21 mouse cellular contexts compared by ENCODE assay signal in genomic region chr10:115125550-115125949, GRCm38 (mm10). TPM values are rescaled to one million over a fixed set of nuclear protein-coding genes. Genes with fewer than 3 reads are reported as not detected.
DNase-seq lines count a peak whose midpoint lies in the region; ATAC-seq and TF ChIP-seq lines count a peak whose summit lies in the region.
"Had no signal": no experiment of that assay in that cellular context is flagged by ENCODE, and none has a peak within 500 bp of the region (broad histone marks: within the 10 kb centered on the region; RNA-seq: fewer than 3 reads in every experiment).

No protein-coding gene starts in this region.

- 51% methylated on average over 5 of the region's 5 CpGs for WGBS in hindbrain, embryonic 14.5 days
- 41% methylated on average over 5 of the region's 5 CpGs for WGBS in hindbrain, postnatal 0 days
- 34% methylated on average over 5 of the region's 5 CpGs for WGBS in neural tube, embryonic 13.5 days

- H3K4me1 ChIP-seq in hindbrain, embryonic 14.5 days (replicated peaks; ENCODE audit: control insufficient read depth, insufficient read depth, low read length) = no peaks in the 10 kb centered on the region
- H3K4me1 ChIP-seq in hindbrain, postnatal 0 days (ENCODE audit: insufficient read depth, low read length) = no peaks in the 10 kb centered on the region
- H3K4me1 ChIP-seq in neural tube, embryonic 13.5 days (replicated peaks) = peaks cover 14% of the 10 kb centered on the region

- TF ChIP-seq CTCF in hindbrain, postnatal 0 days (IDR thresholded peaks at IDR 0.05; ENCODE audit: low read depth) = no peak

- H3K27me3 ChIP-seq in hindbrain, embryonic 14.5 days (ENCODE audit: control insufficient read depth, insufficient read depth, low read length) = no peaks in the 10 kb centered on the region
- no peaks in the 10 kb centered on the region for H3K27me3 ChIP-seq in hindbrain, postnatal 0 days (ENCODE audit: insufficient read depth, low read length)
- no peaks in the 10 kb centered on the region for H3K27me3 ChIP-seq in neural tube, embryonic 13.5 days
- H3K27me3 ChIP-seq: limb, embryonic 13.5 days had no signal

- H3K36me3 ChIP-seq in hindbrain, embryonic 14.5 days (replicated peaks; ENCODE audit: control insufficient read depth, insufficient read depth) = no peaks in the 10 kb centered on the region
- no peaks in the 10 kb centered on the region for H3K36me3 ChIP-seq in hindbrain, postnatal 0 days (ENCODE audit: insufficient read depth, low read length)
- no peaks in the 10 kb centered on the region for H3K36me3 ChIP-seq in neural tube, embryonic 13.5 days
- H3K36me3 ChIP-seq: G1E; limb, embryonic 13.5 days had no signal

- peak; percentile 4 for DNase-seq in embryo, embryonic 10.5 days (ENCODE audit: low spot score)
- no peak for DNase-seq in embryo, embryonic 10 days (ENCODE audit: low spot score)
- no peak for DNase-seq in hindbrain, embryonic 14.5 days (ENCODE audit: low spot score)
- no peak for DNase-seq in hindbrain, postnatal 0 days (ENCODE audit: low spot score)
- DNase-seq in neural tube, embryonic 10.5 days (ENCODE audit: extremely low spot score, low spot score) = no peak
- DNase-seq in right cerebral cortex, postnatal 25 days = no peak
- DNase-seq in frontal cortex, postnatal 14 days (ENCODE audit: low spot score in 2 of 2) = no peak
- DNase-seq: cerebellum, adult 18-20 months; gastrocnemius, postnatal 14 days; heart, postnatal 4 days; kidney, adult 8-10 months; kidney, postnatal 4 days; lung, postnatal 4 days; right cerebral cortex, postnatal 4 days; thymus, postnatal 14 days had no signal

- ATAC-seq in hindbrain, embryonic 14.5 days (ENCODE audit: low FRiP score) = no peak
- no peak for ATAC-seq in hindbrain, postnatal 0 days
- ATAC-seq in neural tube, embryonic 13.5 days (ENCODE audit: low read depth) = no peak
- ATAC-seq: CD4-positive, CD25-positive, alpha-beta regulatory T cell, adult 4 months had no signal

- no peak overlapping the region for H3K9ac ChIP-seq in hindbrain, embryonic 14.5 days
- no peak overlapping the region for H3K9ac ChIP-seq in hindbrain, postnatal 0 days (replicated peaks; ENCODE audit: low read length)
- H3K9ac ChIP-seq in neural tube, embryonic 13.5 days = no peak overlapping the region
- H3K9ac ChIP-seq: limb, embryonic 13.5 days; liver, embryonic 14.5 days had no signal

- H3K4me2 ChIP-seq in hindbrain, embryonic 14.5 days (replicated peaks) = peak overlapping the region; percentile 12
- H3K4me2 ChIP-seq in hindbrain, postnatal 0 days (ENCODE audit: low read depth, low read length) = no peak overlapping the region
- peak overlapping the region; percentile 21 for H3K4me2 ChIP-seq in neural tube, embryonic 13.5 days
- H3K4me2 ChIP-seq: limb, embryonic 13.5 days had no signal

- no peak overlapping the region for H3K4me3 ChIP-seq in hindbrain, embryonic 14.5 days (replicated peaks; ENCODE audit: low read length)
- no peak overlapping the region for H3K4me3 ChIP-seq in hindbrain, postnatal 0 days (ENCODE audit: low read length)
- H3K4me3 ChIP-seq in neural tube, embryonic 13.5 days = no peak overlapping the region
- H3K4me3 ChIP-seq: limb, embryonic 13.5 days had no signal

- H3K9me3 ChIP-seq in hindbrain, embryonic 14.5 days (ENCODE audit: control insufficient read depth, low read length) = no peaks in the 10 kb centered on the region
- H3K9me3 ChIP-seq in hindbrain, postnatal 0 days (ENCODE audit: low read length) = no peaks in the 10 kb centered on the region
- H3K9me3 ChIP-seq in neural tube, embryonic 13.5 days = no peaks in the 10 kb centered on the region
- H3K9me3 ChIP-seq: limb, embryonic 13.5 days had no signal

- no peak overlapping the region for H3K27ac ChIP-seq in hindbrain, embryonic 14.5 days
- no peak overlapping the region for H3K27ac ChIP-seq in hindbrain, postnatal 0 days
- peak overlapping the region; percentile 0; the same call in 1 of the 2 replicates for H3K27ac ChIP-seq in neural tube, embryonic 13.5 days (replicated peaks)
- H3K27ac ChIP-seq: limb, embryonic 13.5 days; liver, embryonic 14.5 days had no signal

RNA-seq across cellular contexts. Expression of gene Tph2, which starts 59.3 kb away (rescaled TPM):
- 6.7 and 10.8 TPM in 2 replicates for polyA plus RNA-seq in hindbrain, embryonic 14.5 days (2014; fragmentation: Nextera tagmentation; extraction: Ambion mirVana)
- total RNA-seq in hindbrain, postnatal 0 days (2014; rRNA removed) = 9.8 and 14.0 TPM in 2 replicates
- 13.6 and 17.9 TPM in 2 replicates for polyA plus RNA-seq in hindbrain, postnatal 0 days (2015; fragmentation: Nextera tagmentation; extraction: Ambion mirVana)
- polyA plus RNA-seq in neural tube, embryonic 13.5 days (2015; fragmentation: Nextera tagmentation; extraction: Ambion mirVana) = 0.25 and 0.60 TPM in 2 replicates
- total RNA-seq: gastrocnemius, postnatal 14 days; heart, postnatal 4 days; monocyte, adult 5-6 weeks had no signal
- polyA plus RNA-seq: CD4-positive, CD25-positive, alpha-beta regulatory T cell, adult 4 months; G1E; liver, embryonic 14.5 days had no signal
